Mouse (Mus musculus) Patski (cell line): ENCODE measurements at regions not wholly inside any gene's neighbourhood (a gene's known extent, or its start where the extent isn't known, plus 50 kb on each side); places are given as distances from the start of the nearest gene placed in this dataset.
"Not testable (repeated sequence)": the region's sequence is repeated elsewhere in the genome, so short reads cannot be mapped to it uniquely, and the experiment has no call there.

Experiments
- ATAC-seq: fragments of 100-300 bp; one replicate; pipeline ENCODE4 v1.8.0; 2021
- CTCF ChIA-PET: fragments of 350-600 bp; sonication (Branson Sonifier 250); formaldehyde crosslinking; loops from one replicate; lab custom pipeline; 2022; ENCODE audit warnings: inconsistent platforms; lab: Charles Lee
- POLR2A ChIA-PET: fragments of 350-600 bp; sonication (Branson Sonifier 250); formaldehyde crosslinking; loops from one replicate; lab custom pipeline; 2022; ENCODE audit warnings: antibody characterized with exemption, inconsistent platforms; lab: Charles Lee
- DNase-seq: peaks from one replicate; pipeline ENCODE4 v3.0.0-alpha.2; 2011; ENCODE audit warnings: low read depth, low spot score
- H3K27me3 ChIP-seq: fragments of 371-371 bp; one replicate; pipeline ENCODE4 v1.5.1; 2021
- CTCF ChIP-seq: fragments of 100-300 bp; IDR thresholded peaks from one replicate; pipeline ENCODE4 v1.5.1; 2021
- in situ Hi-C: fragments of 300-500 bp; cut with MboI; formaldehyde crosslinking; loops from 3 replicates; pipeline ENCODE4 v1.11.1; 2018; ENCODE audit warnings: low pct_unique_long_range_greater_than_20kb, mixed read lengths

- CTCF ChIA-PET = no interaction called here
- DNase-seq (no peak), ATAC-seq (no peak)
- in situ Hi-C loops = no loop called here
- H3K27me3 ChIP-seq = peaks cover 9% of the 10 kb centered on the region
- POLR2A ChIA-PET = interaction anchor here (0.6 kb wide), 1 partner anchor 76 kb away, joined by 4 read pairs; no protein-coding TSS in a partner anchor
- no peak for TF ChIP-seq CTCF
These were observed 73.9 kb upstream of the Atxn1 start for GRCm38 (mm10) chr13:46038441-46039331.

- ChIA-PET CTCF (no interaction called here), POLR2A (no interaction called here)
- in situ Hi-C loops = no loop called here
- no peak for ATAC-seq
- H3K27me3 ChIP-seq = peaks cover 12% of the 10 kb centered on the region
- no peak for DNase-seq
- TF ChIP-seq CTCF = no peak
These were observed 67.5 kb upstream of the Atxn1 start for GRCm38 (mm10) chr13:46032281-46032680.

- no peak for DNase-seq
- TF ChIP-seq CTCF = no peak
- ChIA-PET POLR2A (no interaction called here), CTCF (interaction anchor here (1.0 to 1.8 kb wide), 2 partner anchors 10 to 136 kb away, joined by 3 read pairs; no protein-coding TSS in a partner anchor)
- ATAC-seq = no peak
- peaks cover 3% of the 10 kb centered on the region for H3K27me3 ChIP-seq
- in situ Hi-C loops = no loop called here
These were observed 61.2 kb upstream of the Atxn1 start for GRCm38 (mm10) chr13:46026018-46026417.

GRCm38 (mm10) chr13:46023630-46024041 lies 58.8 kb upstream of the Atxn1 start:
- POLR2A ChIA-PET = no interaction called here
- no peaks in the 10 kb centered on the region for H3K27me3 ChIP-seq
- no peak for DNase-seq
- CTCF ChIA-PET = no interaction called here
- no peak for ATAC-seq
- in situ Hi-C loops = no loop called here
- no peak for TF ChIP-seq CTCF

GRCm38 (mm10) chr13:46023187-46023586 lies 58.4 kb upstream of the Atxn1 start:
- H3K27me3 ChIP-seq = no peaks in the 10 kb centered on the region
- DNase-seq (no peak), ATAC-seq (no peak)
- in situ Hi-C loops = no loop called here
- POLR2A ChIA-PET = no interaction called here
- no peak for TF ChIP-seq CTCF
- CTCF ChIA-PET = no interaction called here

GRCm38 (mm10) chr13:46020945-46021835 lies 56.4 kb upstream of the Atxn1 start:
- CTCF ChIA-PET = no interaction called here

GRCm38 (mm10) chr13:46019431-46020166 lies 54.8 kb upstream of the Atxn1 start:
- in situ Hi-C loops = no loop called here
- no peak for TF ChIP-seq CTCF
- ChIA-PET CTCF (interaction anchor here (0.7 to 1.0 kb wide), 2 partner anchors 11 to 16 kb away, joined by 3 to 4 read pairs; no protein-coding TSS in a partner anchor), POLR2A (no interaction called here)
- DNase-seq (no peak), ATAC-seq (no peak)
- H3K27me3 ChIP-seq = no peaks in the 10 kb centered on the region

More at GRCm38 (mm10) chr13:46020945-46021835, 56.4 kb upstream of the Atxn1 start:
- no peak for ATAC-seq
- in situ Hi-C loops = no loop called here
- no peak for TF ChIP-seq CTCF
- no peak for DNase-seq
- no peaks in the 10 kb centered on the region for H3K27me3 ChIP-seq
- POLR2A ChIA-PET = no interaction called here

GRCm38 (mm10) chr13:46018903-46019430 lies 54.2 kb upstream of the Atxn1 start:
- TF ChIP-seq CTCF = no peak
- ATAC-seq = no peak
- H3K27me3 ChIP-seq = no peaks in the 10 kb centered on the region
- ChIA-PET CTCF (interaction anchor here (1.0 kb wide), 1 partner anchor 15 kb away, joined by 4 read pairs; no protein-coding TSS in a partner anchor), POLR2A (no interaction called here)
- DNase-seq = no peak
- in situ Hi-C loops = no loop called here

- in situ Hi-C loops = no loop called here
- no peaks in the 10 kb centered on the region for H3K27me3 ChIP-seq
- TF ChIP-seq CTCF = no peak
- POLR2A ChIA-PET = no interaction called here
- CTCF ChIA-PET = no interaction called here
- DNase-seq = no peak
- no peak for ATAC-seq
These were observed 52.9 kb upstream of the Atxn1 start for GRCm38 (mm10) chr13:46017742-46018141.

GRCm38 (mm10) chr13:46017011-46017410 lies 52.2 kb upstream of the Atxn1 start:
- H3K27me3 ChIP-seq, POLR2A ChIA-PET, DNase-seq, in situ Hi-C loops, ATAC-seq, CTCF ChIA-PET: not testable (repeated sequence)
